Mouse (Mus musculus) forebrain, embryonic 13.5 days (tissue): ENCODE data around the gene Clec12b. TPM values are rescaled to one million over a fixed set of nuclear protein-coding genes. Genes with fewer than 3 reads are reported as not detected.

Experiments
- ATAC-seq: fragments of 200-750 bp; cut with Nextera tagmentation; 2 replicates; pipeline ENCODE4 v1.8.0; 2017
- H3K27ac ChIP-seq: fragments of 300-500 bp; sonication (generic); 2 replicates; pipeline ENCODE4 v1.5.1; 2015; ENCODE audit warnings: inconsistent platforms, mild to moderate bottlenecking, moderate library complexity
- H3K27me3 ChIP-seq: fragments of 300-500 bp; sonication (generic); 2 replicates; pipeline ENCODE4 v1.6.1; 2015; ENCODE audit warnings: mild to moderate bottlenecking, inconsistent platforms
- H3K36me3 ChIP-seq: fragments of 300-500 bp; sonication (generic); 2 replicates; pipeline ENCODE4 v1.6.1; 2015; ENCODE audit warnings: mild to moderate bottlenecking, inconsistent platforms; ENCODE audit not compliant: poor library complexity, severe bottlenecking
- H3K4me1 ChIP-seq: fragments of 300-500 bp; sonication (generic); 2 replicates; pipeline ENCODE4 v1.6.1; 2015; ENCODE audit warnings: inconsistent platforms
- H3K4me2 ChIP-seq: fragments of 300-500 bp; sonication (generic); 2 replicates; pipeline ENCODE4 v1.6.1; 2015; ENCODE audit warnings: inconsistent platforms, mild to moderate bottlenecking, moderate library complexity
- H3K4me3 ChIP-seq: fragments of 300-500 bp; sonication (generic); 2 replicates; pipeline ENCODE4 v1.5.1; 2015; ENCODE audit warnings: mild to moderate bottlenecking, inconsistent platforms
- H3K9ac ChIP-seq: fragments of 300-500 bp; sonication (generic); 2 replicates; pipeline ENCODE4 v1.6.1; 2015; ENCODE audit warnings: mild to moderate bottlenecking, inconsistent platforms
- H3K9me3 ChIP-seq: fragments of 300-500 bp; sonication (generic); replicated peaks from 2 replicates; pipeline ENCODE4 v1.6.1; 2016; ENCODE audit warnings: inconsistent platforms
- WGBS: fragments of 180-500 bp; shearing (Covaris S2); methylation state at CpG from one replicate; pipeline ENCODE4 v1.1.7; 2015; 5-methylcytosine and 5-hydroxymethylcytosine counted together
- polyA plus RNA-seq: library from polyadenylated mRNA; unstranded; fragments of >200 nt; fragmentation: Nextera tagmentation; extraction: Ambion mirVana; gene quantifications from 2 replicates; pipeline ENCODE4 v1.2.1, GENCODE M21; 2015

The Clec12b gene
- 0.12 TPM in 1 of 2 replicates, not detected in the other for polyA plus RNA-seq

- no peak for ATAC-seq
- Histone ChIP-seq H3K4me2 (no peak within 1 kb of the TSS), H3K27me3 (no peaks in the 10 kb centered on the region), H3K9me3 (no peaks in the 10 kb centered on the region), H3K27ac (no peak within 1 kb of the TSS), H3K4me3 (no peak within 1 kb of the TSS), H3K4me1 (no peaks in the 10 kb centered on the region), H3K36me3 (no peaks in the 10 kb centered on the region), H3K9ac (no peak within 1 kb of the TSS)
- 85% methylated on average over 2 of the region's 2 CpGs for WGBS
Observed at GRCm38 (mm10) chr6:129385774-129386173, at the start of gene Clec12b. Gene Clec12b (minus strand): TSS chr6:129385874.

GRCm38 (mm10) chr6:129434239-129434638, 48.6 kb upstream of the Clec12b start:
- H3K4me3 ChIP-seq, result no peak overlapping the region
- 44% methylated on average over 5 of the region's 5 CpGs for WGBS
- H3K4me2 ChIP-seq, result no peak overlapping the region
- no peaks in the 10 kb centered on the region for H3K4me1 ChIP-seq
- H3K9ac ChIP-seq, result no peak overlapping the region
- H3K27me3 ChIP-seq, result no peaks in the 10 kb centered on the region
- ATAC-seq, result no peak
- H3K36me3 ChIP-seq, result no peaks in the 10 kb centered on the region
- H3K27ac ChIP-seq, result no peak overlapping the region
- no peaks in the 10 kb centered on the region for H3K9me3 ChIP-seq

- no peaks in the 10 kb centered on the region for H3K36me3 ChIP-seq
- no peaks in the 10 kb centered on the region for H3K9me3 ChIP-seq
- no peak overlapping the region for H3K4me2 ChIP-seq
- 0 out of 2 replicates have a peak, but pooled peaks cover 5% of the 10 kb centered on the region for H3K4me1 ChIP-seq
- H3K27me3 ChIP-seq, result no peaks in the 10 kb centered on the region
- no peak overlapping the region for H3K4me3 ChIP-seq
- ATAC-seq, result no peak
- H3K27ac ChIP-seq, result no peak overlapping the region
- H3K9ac ChIP-seq, result no peak overlapping the region
- WGBS, result 73% methylated on average over 4 of the region's 4 CpGs
Observed at GRCm38 (mm10) chr6:129427281-129427680, 41.6 kb upstream of the Clec12b start.

GRCm38 (mm10) chr6:129425812-129426211, 40.1 kb upstream of the Clec12b start:
- Histone ChIP-seq H3K4me3 (no peak overlapping the region), H3K36me3 (no peaks in the 10 kb centered on the region), H3K9ac (no peak overlapping the region), H3K9me3 (no peaks in the 10 kb centered on the region), H3K4me1 (0 out of 2 replicates have a peak, but pooled peaks cover 5% of the 10 kb centered on the region), H3K27me3 (no peaks in the 10 kb centered on the region), H3K27ac (no peak overlapping the region), H3K4me2 (no peak overlapping the region)
- no peak for ATAC-seq
- 41% methylated on average over 5 of the region's 5 CpGs for WGBS

GRCm38 (mm10) chr6:129425217-129425616, 39.5 kb upstream of the Clec12b start:
- no peak overlapping the region for H3K4me3 ChIP-seq
- H3K4me1 ChIP-seq, result 0 out of 2 replicates have a peak, but pooled peaks cover 5% of the 10 kb centered on the region
- no peak overlapping the region for H3K4me2 ChIP-seq
- H3K36me3 ChIP-seq, result no peaks in the 10 kb centered on the region
- no peaks in the 10 kb centered on the region for H3K9me3 ChIP-seq
- no peak for ATAC-seq
- no peaks in the 10 kb centered on the region for H3K27me3 ChIP-seq
- H3K27ac ChIP-seq, result no peak overlapping the region
- no peak overlapping the region for H3K9ac ChIP-seq
- WGBS, result 84% methylated on average over 5 of the region's 5 CpGs

- no peaks in the 10 kb centered on the region for H3K27me3 ChIP-seq
- no peaks in the 10 kb centered on the region for H3K36me3 ChIP-seq
- 0 out of 2 replicates have a peak, but pooled peaks cover 5% of the 10 kb centered on the region for H3K4me1 ChIP-seq
- peak; percentile 94 for ATAC-seq
- 12% methylated on average over 1 of the region's 1 CpGs for WGBS
- H3K9ac ChIP-seq, result no peak overlapping the region
- no peak overlapping the region; the same call in 1 of the 2 replicates for H3K4me2 ChIP-seq
- H3K9me3 ChIP-seq, result no peaks in the 10 kb centered on the region
- H3K27ac ChIP-seq, result no peak overlapping the region
- no peak overlapping the region for H3K4me3 ChIP-seq
Observed at GRCm38 (mm10) chr6:129423734-129424072, 38.0 kb upstream of the Clec12b start.

- ATAC-seq, result peak; percentile 77
- H3K27ac ChIP-seq, result no peak overlapping the region
Observed at GRCm38 (mm10) chr6:129423040-129423733, 37.5 kb upstream of the Clec12b start.

GRCm38 (mm10) chr6:129422311-129422710, 36.6 kb upstream of the Clec12b start:
- Histone ChIP-seq H3K9me3 (no peaks in the 10 kb centered on the region), H3K27ac (no peak overlapping the region), H3K27me3 (no peaks in the 10 kb centered on the region), H3K9ac (no peak overlapping the region), H3K4me2 (no peak overlapping the region), H3K4me3 (no peak overlapping the region), H3K4me1 (0 out of 2 replicates have a peak, but pooled peaks cover 5% of the 10 kb centered on the region), H3K36me3 (no peaks in the 10 kb centered on the region)
- no peak for ATAC-seq
- WGBS, result 92% methylated on average over 3 of the region's 3 CpGs

More at GRCm38 (mm10) chr6:129423040-129423733, 37.5 kb upstream of the Clec12b start:
- Histone ChIP-seq H3K4me1 (0 out of 2 replicates have a peak, but pooled peaks cover 5% of the 10 kb centered on the region), H3K4me2 (no peak overlapping the region; the same call in 1 of the 2 replicates), H3K36me3 (no peaks in the 10 kb centered on the region), H3K9ac (no peak overlapping the region), H3K4me3 (no peak overlapping the region), H3K9me3 (no peaks in the 10 kb centered on the region), H3K27me3 (no peaks in the 10 kb centered on the region)
- WGBS, result 71% methylated on average over 4 of the region's 4 CpGs

GRCm38 (mm10) chr6:129414177-129414576, 28.5 kb upstream of the Clec12b start:
- H3K27ac ChIP-seq, result no peak overlapping the region
- no peaks in the 10 kb centered on the region for H3K9me3 ChIP-seq
- no peak overlapping the region for H3K4me2 ChIP-seq
- 81% methylated on average over 1 of the region's 1 CpGs for WGBS
- H3K4me3 ChIP-seq, result no peak overlapping the region
- H3K27me3 ChIP-seq, result no peaks in the 10 kb centered on the region
- no peaks in the 10 kb centered on the region for H3K4me1 ChIP-seq
- no peaks in the 10 kb centered on the region for H3K36me3 ChIP-seq
- H3K9ac ChIP-seq, result no peak overlapping the region
- no peak for ATAC-seq

- ATAC-seq, result no peak
- WGBS, result 88% methylated on average over 2 of the region's 2 CpGs
- H3K27me3 ChIP-seq, result no peaks in the 10 kb centered on the region
Observed at GRCm38 (mm10) chr6:129408562-129408961, 22.9 kb upstream of the Clec12b start, which contains the start of gene Clec9a. Gene Clec9a (plus strand): TSS chr6:129408862.

GRCm38 (mm10) chr6:129407324-129407723, 21.6 kb upstream of the Clec12b start:
- Histone ChIP-seq H3K4me2 (no peak overlapping the region), H3K36me3 (no peaks in the 10 kb centered on the region), H3K27ac (no peak overlapping the region), H3K4me3 (no peak overlapping the region), H3K27me3 (no peaks in the 10 kb centered on the region), H3K9ac (no peak overlapping the region), H3K4me1 (no peaks in the 10 kb centered on the region), H3K9me3 (no peaks in the 10 kb centered on the region)
- ATAC-seq, result no peak
- 71% methylated on average over 2 of the region's 2 CpGs for WGBS

More at GRCm38 (mm10) chr6:129408562-129408961, 22.9 kb upstream of the Clec12b start, which contains the start of gene Clec9a:
- H3K9me3 ChIP-seq, result no peaks in the 10 kb centered on the region
- H3K4me3 ChIP-seq, result no peak within 1 kb of the TSS
- no peak within 1 kb of the TSS for H3K27ac ChIP-seq
- H3K4me1 ChIP-seq, result no peaks in the 10 kb centered on the region
- H3K4me2 ChIP-seq, result no peak within 1 kb of the TSS
- H3K36me3 ChIP-seq, result no peaks in the 10 kb centered on the region
- no peak within 1 kb of the TSS for H3K9ac ChIP-seq

GRCm38 (mm10) chr6:129405999-129406398, 20.3 kb upstream of the Clec12b start:
- Histone ChIP-seq H3K27me3 (no peaks in the 10 kb centered on the region), H3K27ac (no peak overlapping the region), H3K4me2 (no peak overlapping the region), H3K9ac (no peak overlapping the region), H3K36me3 (no peaks in the 10 kb centered on the region), H3K4me3 (no peak overlapping the region), H3K4me1 (no peaks in the 10 kb centered on the region), H3K9me3 (no peaks in the 10 kb centered on the region)
- no peak for ATAC-seq
